ENCODE assay signal across 8 mouse cellular contexts in genomic region chr9:65541126-65542068, GRCm38 (mm10). TPM values are rescaled to one million over a fixed set of nuclear protein-coding genes. Genes with fewer than 3 reads are reported as not detected.
DNase-seq lines count a peak whose midpoint lies in the region; ATAC-seq and TF ChIP-seq lines count a peak whose summit lies in the region.

No protein-coding gene starts in this region.

- peak in 1 of 2 experiments; percentile 28 for DNase-seq in left cerebral cortex, adult 2 months (ENCODE audit: extremely low spot score in 1 of 2, low spot score in 2 of 2)
- no peak for DNase-seq in left cerebral cortex, postnatal 4 days
- DNase-seq in MEL (ENCODE audit: low read depth, low spot score) = peak; percentile 95
- no peak for DNase-seq in frontal cortex, postnatal 25 days (ENCODE audit: low spot score in 2 of 2)

- intact Hi-C loops in left cerebral cortex, adult 2 months (cut with DNase I) = no loop called here
- intact Hi-C loops in left cerebral cortex, postnatal 4 days (cut with DNase I) = no loop called here

- peak overlapping the region; percentile 36; the same call in 1 of the 2 replicates for H3K27ac ChIP-seq in left cerebral cortex, adult 2 months
- peak overlapping the region; percentile 94 for H3K27ac ChIP-seq in MEL (ENCODE audit: control insufficient read depth, low read depth, low read length)
- peak overlapping the region; percentile 67 for H3K27ac ChIP-seq in lung, embryonic 16.5 days (ENCODE audit: low read length)
- peak overlapping the region; percentile 64 for H3K27ac ChIP-seq in stomach, embryonic 16.5 days (ENCODE audit: low read length)

- no peaks in the 10 kb centered on the region for H3K27me3 ChIP-seq in MEL (ENCODE audit: control insufficient read depth in 1 of 2, insufficient read depth in 2 of 2, low read length in 2 of 2)
- no peaks in the 10 kb centered on the region for H3K27me3 ChIP-seq in lung, embryonic 16.5 days (ENCODE audit: control insufficient read depth, insufficient read depth, low read depth, low read length)
- H3K27me3 ChIP-seq in stomach, embryonic 16.5 days (ENCODE audit: control insufficient read depth, insufficient read depth, low read length) = no peaks in the 10 kb centered on the region

- H3K36me3 ChIP-seq in MEL (ENCODE audit: control insufficient read depth in 1 of 2, insufficient read depth in 2 of 2, low read length in 2 of 2) = peaks cover 0 to 24% of the 10 kb centered on the region in 2 experiments; a peak in 2 of 4 replicates
- H3K36me3 ChIP-seq in lung, embryonic 16.5 days (ENCODE audit: control insufficient read depth, insufficient read depth, low read length) = no peaks in the 10 kb centered on the region
- no peaks in the 10 kb centered on the region for H3K36me3 ChIP-seq in stomach, embryonic 16.5 days (ENCODE audit: control insufficient read depth, insufficient read depth, low read length)

- TF ChIP-seq EP300 in MEL (IDR thresholded peaks at IDR 0.05; ENCODE audit: low read depth in 1 of 2, low read length in 2 of 2) = peak; percentile 57 to 62

- 40% methylated on average over 13 of the region's 13 CpGs for WGBS in lung, embryonic 16.5 days
- WGBS in stomach, embryonic 16.5 days = 46% methylated on average over 13 of the region's 13 CpGs

- H3K4me3 ChIP-seq in left cerebral cortex, adult 2 months = no peak overlapping the region
- H3K4me3 ChIP-seq in MEL (ENCODE audit: control insufficient read depth in 1 of 2, insufficient read depth in 1 of 2, low read depth in 2 of 2, low read length in 2 of 2) = peak overlapping the region; percentile 25 to 31
- no peak overlapping the region for H3K4me3 ChIP-seq in lung, embryonic 16.5 days (ENCODE audit: low read length)
- no peak overlapping the region for H3K4me3 ChIP-seq in stomach, embryonic 16.5 days (replicated peaks; ENCODE audit: low read length)

- H3K4me1 ChIP-seq in MEL (ENCODE audit: control insufficient read depth in 1 of 2, insufficient read depth in 2 of 2, low read length in 2 of 2) = peaks cover 5 to 28% of the 10 kb centered on the region in 2 experiments
- H3K4me1 ChIP-seq in lung, embryonic 16.5 days (replicated peaks; ENCODE audit: control insufficient read depth, insufficient read depth, low read length) = peaks cover 9% of the 10 kb centered on the region; the same call in 1 of the 2 replicates
- H3K4me1 ChIP-seq in stomach, embryonic 16.5 days (ENCODE audit: control insufficient read depth, insufficient read depth, low read length) = peaks cover 11% of the 10 kb centered on the region; the same call in 1 of the 2 replicates

- H3K9me3 ChIP-seq in MEL (replicated peaks; ENCODE audit: insufficient read depth, low read length) = no peaks in the 10 kb centered on the region
- H3K9me3 ChIP-seq in lung, embryonic 16.5 days (ENCODE audit: control insufficient read depth, low read length) = no peaks in the 10 kb centered on the region
- H3K9me3 ChIP-seq in stomach, embryonic 16.5 days (replicated peaks; ENCODE audit: control insufficient read depth, low read length) = no peaks in the 10 kb centered on the region

- no peaks in the 10 kb centered on the region for H3K79me2 ChIP-seq in MEL (ENCODE audit: control insufficient read depth, insufficient read depth, low read length, poor library complexity)

- H3K9ac ChIP-seq in MEL (ENCODE audit: control insufficient read depth, low read depth, low read length, poor library complexity, severe bottlenecking) = peak overlapping the region; percentile 54
- no peak overlapping the region for H3K9ac ChIP-seq in lung, embryonic 16.5 days (ENCODE audit: low read length)
- H3K9ac ChIP-seq in stomach, embryonic 16.5 days (ENCODE audit: low read length) = no peak overlapping the region

- TF ChIP-seq RAD21 in MEL (IDR thresholded peaks at IDR 0.05; ENCODE audit: low read depth, low read length) = no peak

- H3K4me2 ChIP-seq in lung, embryonic 16.5 days (ENCODE audit: low read depth, low read length) = no peak overlapping the region
- H3K4me2 ChIP-seq in stomach, embryonic 16.5 days (ENCODE audit: low read depth, low read length) = no peak overlapping the region

- TF ChIP-seq CTCF in left cerebral cortex, adult 2 months (IDR thresholded peaks at IDR 0.05) = no peak
- no peak for TF ChIP-seq CTCF in MEL (IDR thresholded peaks at IDR 0.05 in 2 of 3, conservative IDR thresholded peaks at IDR 0.05 in 1 of 3; ENCODE audit: control insufficient read depth in 1 of 3, insufficient read depth in 1 of 3, low read depth in 2 of 3, low read length in 3 of 3, poor library complexity in 1 of 3, severe bottlenecking in 1 of 3)

- peak in 1 of 2 experiments; percentile 62; a peak in 2 of 4 replicates for TF ChIP-seq POLR2A in MEL (IDR thresholded peaks at IDR 0.05; ENCODE audit: control insufficient read depth in 1 of 2, insufficient read depth in 1 of 2, low read depth in 1 of 2, low read length in 2 of 2, poor library complexity in 1 of 2)

- ATAC-seq in common myeloid progenitor, adult 5-6 weeks (replicated peaks; ENCODE audit: low read depth, poor library complexity, severe bottlenecking) = peak; percentile 62
- peak; percentile 92 for ATAC-seq in inflammation-experienced regulatory T-cells, adult 6 months
- peak; percentile 72 for ATAC-seq in lung, embryonic 16.5 days (ENCODE audit: low read depth)
- peak; percentile 55; the same call in 1 of the 2 replicates for ATAC-seq in stomach, embryonic 16.5 days (ENCODE audit: insufficient read depth, low FRiP score)

TF ChIP-seq in MEL, 35 proteins besides CTCF, POLR2A, EP300 and RAD21 (continues in another document):
- TF ChIP-seq MAX (IDR thresholded peaks at IDR 0.05; ENCODE audit: low read length) (peak; percentile 74), BHLHE40 (IDR thresholded peaks at IDR 0.05; ENCODE audit: borderline replicate concordance, low read depth, low read length) (peak; percentile 94), TCF12 (IDR thresholded peaks at IDR 0.05; ENCODE audit: low read depth, low read length) (peak; percentile 46), ZC3H11A (IDR thresholded peaks at IDR 0.05; ENCODE audit: low read depth, low read length) (no peak; the same call in 1 of the 2 replicates), MYB (IDR thresholded peaks at IDR 0.05; ENCODE audit: low read depth, low read length) (0 out of 2 replicates have a peak, but pooled peaks have one; percentile 42), ZNF384 (IDR thresholded peaks at IDR 0.05; ENCODE audit: low read depth, low read length) (0 out of 2 replicates have a peak, but pooled peaks have one; percentile 12), ELF1 (IDR thresholded peaks at IDR 0.05; ENCODE audit: low read depth, low read length) (no peak), MAFK (IDR thresholded peaks at IDR 0.05; ENCODE audit: borderline replicate concordance, low read depth, low read length) (peak; percentile 56; the same call in 1 of the 2 replicates), TAL1 (IDR thresholded peaks at IDR 0.05; ENCODE audit: low read length) (no peak; the same call in 1 of the 2 replicates), TBP (IDR thresholded peaks at IDR 0.05; ENCODE audit: low read depth, low read length) (no peak), MYC (IDR thresholded peaks at IDR 0.05; ENCODE audit: low read depth, low read length) (peak; percentile 86), POLR2AphosphoS2 (IDR thresholded peaks at IDR 0.05; ENCODE audit: low read length) (peak; percentile 18; the same call in 1 of the 2 replicates), RCOR1 (IDR thresholded peaks at IDR 0.05; ENCODE audit: low read depth, low read length) (peak; percentile 68), USF2 (IDR thresholded peaks at IDR 0.05; ENCODE audit: borderline replicate concordance in 1 of 2, insufficient read depth in 1 of 2, low read depth in 1 of 2, low read length in 2 of 2) (peak in 1 of 2 experiments; percentile 24; a peak in 1 of 4 replicates), HCFC1 (IDR thresholded peaks at IDR 0.05; ENCODE audit: low read depth, low read length) (peak; percentile 50; the same call in 1 of the 2 replicates), E2F4 (IDR thresholded peaks at IDR 0.05; ENCODE audit: borderline replicate concordance, low read depth, low read length) (no peak)

RNA-seq across cellular contexts. Expression of gene Ankdd1a, which starts 21.4 kb away (rescaled TPM):
- 1 to 10 TPM; 2.7 to 3.5 TPM for total RNA-seq in left cerebral cortex, adult 2 months (2021)
- 1 to 10 TPM; 1.3 to 2.1 TPM for total RNA-seq in left cerebral cortex, postnatal 4 days (2021)
- total RNA-seq in MEL (2012; rRNA removed) = not detected in 2 replicates
- polyA plus RNA-seq in MEL (2012; ENCODE audit: insufficient read depth in 1 of 2, insufficient read length in 2 of 2, low read depth in 1 of 2, low replicate concordance in 2 of 2, missing spikeins in 1 of 2) = under 1 TPM in 1 of 2 experiments, not detected in 1; 0.06 TPM
- not detected in 2 replicates for total RNA-seq in common myeloid progenitor, adult 5-6 weeks (2017)
- not detected for polyA plus RNA-seq in inflammation-experienced regulatory T-cells, adult 6 months (2017; shearing (Covaris generic))
- polyA plus RNA-seq in lung, embryonic 16.5 days (2015; fragmentation: Nextera tagmentation; extraction: Ambion mirVana) = not detected in 2 replicates
- 0.19 and 0.65 TPM in 2 replicates for polyA plus RNA-seq in stomach, embryonic 16.5 days (2015; fragmentation: Nextera tagmentation; extraction: Ambion mirVana)

RNA-seq across cellular contexts. Expression of gene Plekho2, which starts 38.4 kb away (rescaled TPM):
- 10 to 100 TPM; 13.3 to 15.1 TPM for total RNA-seq in left cerebral cortex, adult 2 months (2021)
- total RNA-seq in left cerebral cortex, postnatal 4 days (2021) = 1 to 10 TPM; 6.1 to 7.0 TPM
- total RNA-seq in MEL (2012; rRNA removed) = 7.6 and 8.6 TPM in 2 replicates
- polyA plus RNA-seq in MEL (2012; ENCODE audit: insufficient read depth in 1 of 2, insufficient read length in 2 of 2, low read depth in 1 of 2, low replicate concordance in 2 of 2, missing spikeins in 1 of 2) = 10 to 100 TPM in 1 of 2 experiments, not detected in 1; 12.9 TPM
- 19.3 and 20.0 TPM in 2 replicates for total RNA-seq in common myeloid progenitor, adult 5-6 weeks (2017)
- 10 to 100 TPM; 44.8 to 84.9 (median 55.9) TPM for polyA plus RNA-seq in inflammation-experienced regulatory T-cells, adult 6 months (2017; shearing (Covaris generic))
- polyA plus RNA-seq in lung, embryonic 16.5 days (2015; fragmentation: Nextera tagmentation; extraction: Ambion mirVana) = 23.6 and 24.4 TPM in 2 replicates
- 21.4 and 23.0 TPM in 2 replicates for polyA plus RNA-seq in stomach, embryonic 16.5 days (2015; fragmentation: Nextera tagmentation; extraction: Ambion mirVana)

RNA-seq across cellular contexts. Expression of gene Pif1, which starts 45.6 kb away (rescaled TPM):
- total RNA-seq in left cerebral cortex, adult 2 months (2021) = under 1 TPM; 0.20 to 0.28 TPM
- 1 to 10 TPM; 1.7 to 1.9 TPM for total RNA-seq in left cerebral cortex, postnatal 4 days (2021)
- total RNA-seq in MEL (2012; rRNA removed) = 15.5 and 22.5 TPM in 2 replicates
- polyA plus RNA-seq in MEL (2012; ENCODE audit: insufficient read depth in 1 of 2, insufficient read length in 2 of 2, low read depth in 1 of 2, low replicate concordance in 2 of 2, missing spikeins in 1 of 2) = 10 to 100 TPM in 1 of 2 experiments, not detected in 1; 14.9 TPM
- 12.9 and 29.1 TPM in 2 replicates for total RNA-seq in common myeloid progenitor, adult 5-6 weeks (2017)
- 1 to 10 TPM in 2 of 3 experiments, under 1 TPM in 1; 0.32 to 7.4 (median 1.1) TPM for polyA plus RNA-seq in inflammation-experienced regulatory T-cells, adult 6 months (2017; shearing (Covaris generic))
- 16.1 and 17.0 TPM in 2 replicates for polyA plus RNA-seq in lung, embryonic 16.5 days (2015; fragmentation: Nextera tagmentation; extraction: Ambion mirVana)
- 12.2 and 12.7 TPM in 2 replicates for polyA plus RNA-seq in stomach, embryonic 16.5 days (2015; fragmentation: Nextera tagmentation; extraction: Ambion mirVana)

Comparison
In these comparisons a context has a peak if more than half of its experiments do, and no peak if none do; other contexts are left out.
1. H3K27ac ChIP-seq: peak in every context shown above with its lines; median percentile 94 in MEL; 67 in lung, embryonic 16.5 days; 64 in stomach, embryonic 16.5 days; 36 in left cerebral cortex, adult 2 months.
2. H3K4me3 ChIP-seq: peak in MEL (2 of 2); none in left cerebral cortex, adult 2 months (single experiment), lung, embryonic 16.5 days (single experiment) and stomach, embryonic 16.5 days (single experiment).
3. Peak in every context shown above with its lines, with median percentiles within 50 percentile points of each other: ATAC-seq.